Mouse (Mus musculus) cerebellum, postnatal 4 days (tissue): ENCODE measurements around the gene Rgs2.

Source experiments
- DNase-seq, 2 experiments: peaks; one replicate each; pipeline ENCODE4 v3.0.0; 2022; ENCODE audit warnings: low spot score in 2 of 2, mixed read lengths in 1 of 2

The Rgs2 gene

GRCm38 (mm10) chr1:144003904-144004740 lies at the start of gene Rgs2:
Gene Rgs2, minus strand, starts transcription at chr1:144004161.
- peak; percentile 95 to 98 for DNase-seq

DNA sequence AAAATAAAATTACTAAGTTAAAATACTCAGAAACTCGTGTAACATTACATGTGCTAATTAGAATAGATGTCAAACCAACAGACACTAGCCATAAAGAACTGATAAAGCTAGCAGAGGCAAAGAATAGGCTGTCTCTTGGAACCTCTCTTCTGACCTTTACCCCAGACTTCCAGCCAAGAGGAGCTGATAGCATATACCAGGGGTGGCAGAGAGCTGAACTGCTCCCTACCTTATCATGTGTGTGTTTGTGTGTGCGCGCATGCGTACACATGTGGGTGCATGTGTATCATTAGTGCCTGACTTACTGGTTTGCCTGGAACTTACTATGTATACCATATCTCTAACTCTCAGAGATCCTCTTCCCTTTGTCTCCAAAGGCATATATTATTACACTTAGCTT lies 49.4 kb upstream of the Rgs2 start:
- no peak for DNase-seq

GRCm38 (mm10) chr1:144041826-144042225 lies 37.9 kb upstream of the Rgs2 start:
- DNase-seq: no peak

DNA sequence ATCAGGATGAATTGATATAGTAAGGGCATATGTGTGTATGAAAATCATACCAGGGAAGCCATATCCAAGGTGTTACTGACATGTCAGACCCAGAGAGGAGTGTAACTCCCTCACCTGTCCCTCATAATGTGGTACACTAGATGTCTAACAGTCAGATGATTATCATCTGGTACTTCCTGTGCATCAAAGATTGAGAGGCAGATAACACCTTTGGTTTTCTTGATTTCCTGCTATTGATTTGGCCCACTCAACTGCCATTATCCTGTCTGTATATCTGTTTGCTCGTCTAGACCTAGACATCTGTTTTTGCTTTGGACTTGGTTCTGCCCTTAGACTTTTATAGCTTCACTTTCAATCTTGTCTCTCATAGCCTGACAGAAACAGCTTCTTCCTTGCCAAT lies 29.5 kb upstream of the Rgs2 start:
- no peak for DNase-seq

DNA sequence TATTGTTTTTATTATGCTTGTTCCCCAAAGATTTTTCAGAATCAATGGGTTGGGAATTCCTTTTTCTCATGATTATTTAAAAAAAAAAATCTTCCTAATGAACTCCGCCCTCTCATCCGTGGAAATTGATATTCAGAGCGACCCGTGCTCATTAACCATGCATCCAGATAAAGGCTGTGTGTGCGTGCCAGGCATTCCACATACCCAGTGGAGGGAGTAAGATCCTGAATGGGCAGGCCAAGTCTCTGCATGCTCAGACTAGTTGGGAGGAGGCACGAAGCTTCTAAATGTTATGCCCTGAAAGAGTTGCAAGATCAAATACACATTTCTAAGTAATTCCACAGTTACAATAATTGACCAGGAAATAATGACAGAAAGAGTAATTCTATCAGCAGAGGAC lies 26.5 kb upstream of the Rgs2 start:
- DNase-seq: no peak

- DNase-seq: no peak
These were observed 25.7 kb upstream of the Rgs2 start for GRCm38 (mm10) chr1:144029679-144030078.

DNA sequence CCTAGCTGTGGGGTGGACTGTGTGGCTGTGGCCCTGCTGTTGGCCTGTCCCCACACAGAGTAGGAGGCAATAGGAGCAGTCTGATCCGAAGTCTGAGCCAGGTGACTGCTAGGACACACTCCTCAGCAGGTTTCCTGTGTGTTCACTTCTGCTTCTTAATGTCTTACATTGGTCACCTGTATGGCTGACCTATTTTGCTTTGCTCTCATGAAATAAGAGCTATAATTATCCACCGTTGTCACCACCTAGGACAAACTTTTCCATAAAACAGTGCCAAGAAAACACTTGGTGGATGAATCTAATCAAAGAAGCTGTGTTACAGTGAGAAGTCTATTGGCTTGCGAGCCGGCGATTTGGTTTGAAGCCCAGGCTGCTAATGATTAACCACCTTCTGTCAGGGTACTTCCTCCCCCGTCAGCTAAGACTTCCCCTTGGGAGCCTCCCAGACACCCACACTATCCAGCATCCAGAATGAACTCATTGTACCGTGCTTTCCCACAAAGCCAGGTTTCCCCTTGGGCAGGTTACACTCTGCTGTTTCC lies 14.5 kb upstream of the Rgs2 start:
- DNase-seq: no peak

GRCm38 (mm10) chr1:144013913-144014312 lies 10.0 kb upstream of the Rgs2 start:
- no peak for DNase-seq

GRCm38 (mm10) chr1:144007341-144007740 lies 3.4 kb upstream of the Rgs2 start:
- no peak for DNase-seq

- peak; percentile 30 to 56 for DNase-seq
These were observed 2.6 kb upstream of the Rgs2 start for GRCm38 (mm10) chr1:144006542-144006941.

- no peak for DNase-seq
These were observed 1.7 kb upstream of the Rgs2 start for GRCm38 (mm10) chr1:144005648-144006047.

- DNase-seq: peak in 1 of 2 experiments; percentile 20
These were observed 780 bp upstream of the Rgs2 start for GRCm38 (mm10) chr1:144004741-144005140.

- peak in 1 of 2 experiments; percentile 9 for DNase-seq
These were observed 545 bp downstream of the Rgs2 start for GRCm38 (mm10) chr1:144003416-144003815.

- no peak for DNase-seq
These were observed 1.3 kb downstream of the Rgs2 start for GRCm38 (mm10) chr1:144002715-144003066.

DNA sequence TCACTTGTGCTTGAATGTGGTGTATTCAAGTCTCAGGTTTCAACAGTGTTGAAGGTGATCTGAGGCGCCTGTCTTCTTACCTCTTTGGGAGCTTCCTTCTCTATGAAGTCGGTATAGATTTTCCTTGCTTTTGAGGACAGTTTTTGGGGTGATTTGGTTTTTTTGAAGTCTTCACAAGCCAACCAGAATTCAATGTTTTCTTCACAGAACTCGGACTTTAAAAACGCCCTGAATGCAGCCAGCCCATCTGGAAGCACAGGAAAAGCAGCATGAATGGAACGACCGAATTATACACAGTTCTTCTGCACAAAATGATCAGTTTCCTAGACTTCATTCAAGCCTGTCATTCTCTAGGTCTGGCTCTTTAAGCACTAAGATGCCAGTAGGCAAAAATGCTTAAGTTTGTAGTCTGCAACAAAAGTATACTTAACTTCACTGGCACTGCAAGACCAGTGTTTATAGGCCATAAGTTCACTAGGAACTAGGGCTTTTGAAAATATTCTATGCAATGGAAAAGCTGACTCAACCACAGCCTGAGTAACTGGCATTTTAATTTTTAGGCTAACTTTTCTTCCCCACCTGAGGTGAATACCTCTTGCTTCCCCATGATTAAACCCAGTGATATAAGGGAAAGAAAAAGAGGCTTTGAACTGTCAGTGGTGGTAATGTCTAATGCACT lies 1.8 kb downstream of the Rgs2 start:
- no peak for DNase-seq

DNA sequence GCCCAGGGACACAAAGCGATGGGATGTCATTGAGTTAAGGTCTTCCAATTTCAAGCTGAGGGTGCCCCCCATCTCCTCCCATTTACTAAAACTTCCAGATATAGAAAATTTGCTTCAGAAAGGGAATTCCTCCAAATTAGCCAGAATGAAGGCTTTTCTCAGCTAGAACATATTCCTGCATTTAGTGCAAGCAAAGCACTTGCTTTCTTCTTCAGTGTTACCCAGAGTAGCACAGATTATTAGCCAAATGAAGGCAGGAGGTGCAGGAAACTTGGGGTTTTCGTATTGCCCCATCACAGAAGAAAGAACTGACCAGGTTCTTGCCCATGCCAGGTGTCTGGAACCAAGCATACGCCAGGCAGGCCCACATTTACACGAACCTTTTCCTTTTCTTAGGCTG lies 3.7 kb downstream of the Rgs2 start:
- DNase-seq: no peak

- no peak for DNase-seq
These were observed 4.5 kb downstream of the Rgs2 start for GRCm38 (mm10) chr1:143999371-143999920.

DNA sequence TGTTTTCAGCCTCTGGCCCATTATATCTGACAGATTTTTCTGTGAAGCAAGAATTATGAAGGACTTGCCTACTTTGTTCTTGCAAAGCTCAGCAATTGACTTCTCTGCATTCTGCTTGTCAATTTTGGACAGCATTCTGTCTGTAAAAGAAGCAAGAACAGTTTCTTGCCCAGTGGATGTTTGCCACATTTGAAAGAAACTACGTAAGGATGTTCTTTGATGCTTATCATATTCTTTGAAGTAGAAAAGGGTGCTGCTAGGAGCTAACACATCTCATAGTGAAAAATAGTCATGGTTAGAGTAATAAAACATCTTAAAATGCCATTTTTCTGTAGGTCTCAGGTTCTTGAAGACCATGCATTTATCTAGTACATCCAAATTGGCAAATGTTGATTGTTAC lies 10.9 kb downstream of the Rgs2 start:
- no peak for DNase-seq

DNA sequence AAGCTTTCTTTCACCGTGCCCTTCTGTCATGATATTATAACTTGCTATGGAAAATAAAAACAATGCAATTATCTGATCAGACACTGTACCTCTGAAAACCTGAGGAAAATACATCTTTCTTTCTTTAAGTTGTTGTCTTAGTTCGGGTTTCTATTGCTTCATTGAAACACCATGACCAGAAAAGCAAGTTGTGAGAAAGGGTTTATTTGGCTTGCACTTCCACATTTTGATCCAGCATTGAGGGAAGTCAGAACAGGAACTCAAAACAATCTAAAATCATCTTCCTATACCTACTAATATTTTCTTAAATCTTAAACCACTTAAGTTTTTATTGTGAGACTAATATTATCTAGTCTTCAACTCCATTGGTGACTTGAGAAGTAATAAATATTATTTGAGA lies 11.4 kb downstream of the Rgs2 start:
- DNase-seq: no peak

DNA sequence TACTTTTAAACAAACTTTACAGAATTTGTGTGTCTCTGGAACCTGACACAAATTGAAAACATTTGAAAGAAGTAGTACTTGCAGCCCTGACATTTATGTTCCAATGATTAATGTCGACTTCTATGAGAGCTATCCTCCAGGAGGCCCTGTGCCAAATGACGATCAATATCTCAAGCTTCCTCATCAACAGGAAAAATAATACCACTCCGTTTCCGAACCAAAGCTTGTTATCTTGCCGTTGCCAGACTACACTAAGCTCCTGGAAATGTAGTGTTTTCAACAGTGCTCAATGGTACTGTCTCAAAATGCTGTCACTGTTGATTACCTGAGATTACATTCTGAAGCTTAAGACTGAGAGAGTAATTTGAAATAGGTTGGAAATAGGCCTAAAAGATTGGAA lies 13.7 kb downstream of the Rgs2 start:
- no peak for DNase-seq

GRCm38 (mm10) chr1:143989773-143990172 lies 14.2 kb downstream of the Rgs2 start:
- no peak for DNase-seq

DNA sequence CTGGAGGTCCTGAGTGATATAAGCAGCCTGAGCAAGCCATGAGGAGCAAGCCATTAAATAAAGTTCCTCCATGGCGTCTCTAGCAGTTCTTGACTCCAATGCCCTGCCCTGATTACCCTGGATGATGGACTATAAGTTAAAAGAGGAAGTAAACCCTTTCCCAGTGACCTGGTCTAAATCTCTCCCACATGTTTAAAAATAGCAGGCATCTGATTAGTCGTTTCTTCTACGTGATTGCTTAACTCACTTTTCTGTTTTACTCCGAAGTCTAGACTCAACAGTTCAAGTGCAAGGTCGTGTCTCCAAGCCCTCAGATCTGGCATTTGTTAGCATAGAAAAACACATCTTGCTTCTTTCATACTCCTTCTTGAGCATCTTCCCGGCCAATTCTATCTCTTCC lies 15.2 kb downstream of the Rgs2 start:
- no peak for DNase-seq
